Mouse (Mus musculus): ENCODE measurements around the gene Tnfrsf9. TPM values are rescaled to one million over a fixed set of nuclear protein-coding genes. Genes with fewer than 3 reads are reported as not detected.
"Not testable (repeated sequence)": the region's sequence is repeated elsewhere in the genome, so short reads cannot be mapped to it uniquely, and the experiment has no call there.

Gene Tnfrsf9
- polyA plus RNA-seq, 1 experiment from 2014 or later: 0.36 TPM

- Histone ChIP-seq H3K27me3 (ENCODE audit: control insufficient read depth, insufficient read depth, low read length) (no peaks in the 10 kb centered on the region), H3K4me3 (ENCODE audit: low read depth, low read length) (no peak overlapping the region), H3K4me2 (ENCODE audit: low read depth, low read length) (no peak overlapping the region), H3K9ac (replicated peaks; ENCODE audit: low read length) (no peak overlapping the region), H3K36me3 (replicated peaks; ENCODE audit: control insufficient read depth, insufficient read depth, low read depth, low read length) (peaks cover 20% of the 10 kb centered on the region), H3K4me1 (ENCODE audit: control insufficient read depth, insufficient read depth, low read length) (no peaks in the 10 kb centered on the region), H3K27ac (replicated peaks; ENCODE audit: low read depth, low read length) (no peak overlapping the region), H3K9me3 (replicated peaks; ENCODE audit: control insufficient read depth, low read length) (no peaks in the 10 kb centered on the region)
- WGBS: 55% methylated on average over 13 of the region's 13 CpGs
- peak; percentile 87 for DNase-seq (ENCODE audit: low spot score)
- no peak for ATAC-seq (replicated peaks; ENCODE audit: insufficient number of reproducible peaks, low FRiP score, low TSS enrichment, low read depth)
Observed at GRCm38 (mm10) chr4:150898716-150899365, 15.5 kb upstream of the Tnfrsf9 start.

- Histone ChIP-seq H3K36me3 (replicated peaks; ENCODE audit: control insufficient read depth, insufficient read depth, low read depth, low read length) (peaks cover 20% of the 10 kb centered on the region), H3K4me1 (ENCODE audit: control insufficient read depth, insufficient read depth, low read length) (no peaks in the 10 kb centered on the region), H3K4me3 (ENCODE audit: low read depth, low read length) (no peak overlapping the region), H3K9me3 (replicated peaks; ENCODE audit: control insufficient read depth, low read length) (no peaks in the 10 kb centered on the region), H3K27me3 (ENCODE audit: control insufficient read depth, insufficient read depth, low read length) (no peaks in the 10 kb centered on the region), H3K9ac (replicated peaks; ENCODE audit: low read length) (no peak overlapping the region), H3K4me2 (ENCODE audit: low read depth, low read length) (no peak overlapping the region), H3K27ac (replicated peaks; ENCODE audit: low read depth, low read length) (no peak overlapping the region)
- ATAC-seq (replicated peaks; ENCODE audit: insufficient number of reproducible peaks, low FRiP score, low TSS enrichment, low read depth) (no peak), DNase-seq (ENCODE audit: low spot score) (no peak)
- WGBS: 93% methylated on average over 13 of the region's 13 CpGs
Observed at GRCm38 (mm10) chr4:150900486-150900885, 13.9 kb upstream of the Tnfrsf9 start.

GRCm38 (mm10) chr4:150901651-150902050 is 12.7 kb upstream of the Tnfrsf9 start:
- 57% methylated on average over 9 of the region's 9 CpGs for WGBS
- no peak for ATAC-seq (replicated peaks; ENCODE audit: insufficient number of reproducible peaks, low FRiP score, low TSS enrichment, low read depth)

GRCm38 (mm10) chr4:150902062-150902461 is 12.3 kb upstream of the Tnfrsf9 start:
- H3K4me3 ChIP-seq (ENCODE audit: low read depth, low read length): no peak overlapping the region
- DNase-seq (ENCODE audit: low spot score): no peak
- WGBS: 86% methylated on average over 12 of the region's 12 CpGs
- no peak for ATAC-seq (replicated peaks; ENCODE audit: insufficient number of reproducible peaks, low FRiP score, low TSS enrichment, low read depth)
- no peaks in the 10 kb centered on the region for H3K9me3 ChIP-seq (replicated peaks; ENCODE audit: control insufficient read depth, low read length)
- no peaks in the 10 kb centered on the region for H3K27me3 ChIP-seq (ENCODE audit: control insufficient read depth, insufficient read depth, low read length)
- no peak overlapping the region for H3K9ac ChIP-seq (replicated peaks; ENCODE audit: low read length)
- peaks cover 14% of the 10 kb centered on the region for H3K36me3 ChIP-seq (replicated peaks; ENCODE audit: control insufficient read depth, insufficient read depth, low read depth, low read length)
- H3K4me2 ChIP-seq (ENCODE audit: low read depth, low read length): no peak overlapping the region
- H3K27ac ChIP-seq (replicated peaks; ENCODE audit: low read depth, low read length): no peak overlapping the region
- H3K4me1 ChIP-seq (ENCODE audit: control insufficient read depth, insufficient read depth, low read length): no peaks in the 10 kb centered on the region

More at GRCm38 (mm10) chr4:150901651-150902050, 12.7 kb upstream of the Tnfrsf9 start:
- H3K27ac ChIP-seq (replicated peaks; ENCODE audit: low read depth, low read length): no peak overlapping the region
- peaks cover 18% of the 10 kb centered on the region for H3K36me3 ChIP-seq (replicated peaks; ENCODE audit: control insufficient read depth, insufficient read depth, low read depth, low read length)
- no peaks in the 10 kb centered on the region for H3K27me3 ChIP-seq (ENCODE audit: control insufficient read depth, insufficient read depth, low read length)
- no peak overlapping the region for H3K4me3 ChIP-seq (ENCODE audit: low read depth, low read length)
- no peaks in the 10 kb centered on the region for H3K9me3 ChIP-seq (replicated peaks; ENCODE audit: control insufficient read depth, low read length)
- H3K4me1 ChIP-seq (ENCODE audit: control insufficient read depth, insufficient read depth, low read length): no peaks in the 10 kb centered on the region
- DNase-seq (ENCODE audit: low spot score): peak; percentile 74
- H3K4me2 ChIP-seq (ENCODE audit: low read depth, low read length): no peak overlapping the region
- H3K9ac ChIP-seq (replicated peaks; ENCODE audit: low read length): no peak overlapping the region

GRCm38 (mm10) chr4:150903091-150903742 is 11.1 kb upstream of the Tnfrsf9 start:
- no peak overlapping the region for H3K4me2 ChIP-seq (ENCODE audit: low read depth, low read length)
- DNase-seq (ENCODE audit: low spot score) (no peak), ATAC-seq (replicated peaks; ENCODE audit: insufficient number of reproducible peaks, low FRiP score, low TSS enrichment, low read depth) (no peak)
- H3K27me3 ChIP-seq (ENCODE audit: control insufficient read depth, insufficient read depth, low read length): no peaks in the 10 kb centered on the region
- H3K9me3 ChIP-seq (replicated peaks; ENCODE audit: control insufficient read depth, low read length): no peaks in the 10 kb centered on the region
- no peak overlapping the region for H3K4me3 ChIP-seq (ENCODE audit: low read depth, low read length)
- H3K36me3 ChIP-seq (replicated peaks; ENCODE audit: control insufficient read depth, insufficient read depth, low read depth, low read length): peaks cover 11% of the 10 kb centered on the region
- H3K4me1 ChIP-seq (ENCODE audit: control insufficient read depth, insufficient read depth, low read length): no peaks in the 10 kb centered on the region
- 91% methylated on average over 14 of the region's 14 CpGs for WGBS
- H3K27ac ChIP-seq (replicated peaks; ENCODE audit: low read depth, low read length): no peak overlapping the region
- no peak overlapping the region for H3K9ac ChIP-seq (replicated peaks; ENCODE audit: low read length)

GRCm38 (mm10) chr4:150907099-150907498 is 7.3 kb upstream of the Tnfrsf9 start:
- H3K4me3 ChIP-seq (ENCODE audit: low read depth, low read length): no peak overlapping the region
- H3K27ac ChIP-seq (replicated peaks; ENCODE audit: low read depth, low read length): no peak overlapping the region
- H3K4me1 ChIP-seq (ENCODE audit: control insufficient read depth, insufficient read depth, low read length): no peaks in the 10 kb centered on the region
- WGBS: 91% methylated on average over 8 of the region's 8 CpGs
- ATAC-seq (replicated peaks; ENCODE audit: insufficient number of reproducible peaks, low FRiP score, low TSS enrichment, low read depth) (no peak), DNase-seq (ENCODE audit: low spot score) (no peak)
- no peaks in the 10 kb centered on the region for H3K9me3 ChIP-seq (replicated peaks; ENCODE audit: control insufficient read depth, low read length)
- no peaks in the 10 kb centered on the region for H3K27me3 ChIP-seq (ENCODE audit: control insufficient read depth, insufficient read depth, low read length)
- H3K4me2 ChIP-seq (ENCODE audit: low read depth, low read length): no peak overlapping the region
- H3K36me3 ChIP-seq (replicated peaks; ENCODE audit: control insufficient read depth, insufficient read depth, low read depth, low read length): peaks cover 3% of the 10 kb centered on the region; the same call in 1 of the 2 replicates
- H3K9ac ChIP-seq (replicated peaks; ENCODE audit: low read length): no peak overlapping the region

GRCm38 (mm10) chr4:150908512-150908911 is 5.8 kb upstream of the Tnfrsf9 start:
- not testable (repeated sequence) for H3K27ac ChIP-seq (replicated peaks; ENCODE audit: low read depth, low read length); H3K4me1 ChIP-seq (ENCODE audit: control insufficient read depth, insufficient read depth, low read length); H3K4me2 ChIP-seq (ENCODE audit: low read depth, low read length); H3K9ac ChIP-seq (replicated peaks; ENCODE audit: low read length); ATAC-seq (replicated peaks; ENCODE audit: insufficient number of reproducible peaks, low FRiP score, low TSS enrichment, low read depth); H3K36me3 ChIP-seq (replicated peaks; ENCODE audit: control insufficient read depth, insufficient read depth, low read depth, low read length); H3K9me3 ChIP-seq (replicated peaks; ENCODE audit: control insufficient read depth, low read length); H3K27me3 ChIP-seq (ENCODE audit: control insufficient read depth, insufficient read depth, low read length); DNase-seq (ENCODE audit: low spot score); H3K4me3 ChIP-seq (ENCODE audit: low read depth, low read length)
- 74% methylated on average over 5 of the region's 5 CpGs for WGBS

GRCm38 (mm10) chr4:150909451-150910156 is 4.8 kb upstream of the Tnfrsf9 start:
- under 1% methylated on average over 52 of the region's 56 CpGs for WGBS
- ATAC-seq (replicated peaks; ENCODE audit: insufficient number of reproducible peaks, low FRiP score, low TSS enrichment, low read depth) (peak; percentile 93), DNase-seq (ENCODE audit: low spot score) (peak; percentile 99)
- Histone ChIP-seq H3K4me1 (ENCODE audit: control insufficient read depth, insufficient read depth, low read length) (no peaks in the 10 kb centered on the region), H3K9me3 (replicated peaks; ENCODE audit: control insufficient read depth, low read length) (no peaks in the 10 kb centered on the region), H3K27me3 (ENCODE audit: control insufficient read depth, insufficient read depth, low read length) (no peaks in the 10 kb centered on the region), H3K4me3 (ENCODE audit: low read depth, low read length) (peak overlapping the region; percentile 90), H3K4me2 (ENCODE audit: low read depth, low read length) (peak overlapping the region; percentile 70), H3K27ac (replicated peaks; ENCODE audit: low read depth, low read length) (peak overlapping the region; percentile 68), H3K9ac (replicated peaks; ENCODE audit: low read length) (peak overlapping the region; percentile 88), H3K36me3 (replicated peaks; ENCODE audit: control insufficient read depth, insufficient read depth, low read depth, low read length) (no peaks in the 10 kb centered on the region)
